Mouse (Mus musculus) mature B cell (primary cell): ENCODE measurements around the gene Sri.

Experiments used
- in situ Hi-C: fragments of 300-500 bp; cut with MboI; formaldehyde crosslinking; loops from 2 replicates; pipeline ENCODE4 v1.14.3; 2019

Sri gene

GRCm38 (mm10) chr5:8095689-8096088 lies 49.8 kb downstream of the Sri start:
- in situ Hi-C loops = no loop called here

- in situ Hi-C loops = no loop called here
These were observed 65.8 kb downstream of the Sri start for GRCm38 (mm10) chr5:8111691-8112090.

- in situ Hi-C loops = no loop called here
These were observed 66.4 kb downstream of the Sri start for GRCm38 (mm10) chr5:8112246-8112645.

- in situ Hi-C loops = no loop called here
These were observed 70.8 kb downstream of the Sri start for GRCm38 (mm10) chr5:8116561-8117168.
